Mouse (Mus musculus) limb, embryonic 14.5 days (tissue): ENCODE data around the gene Dis3l. TPM values are rescaled to one million over a fixed set of nuclear protein-coding genes. Genes with fewer than 3 reads are reported as not detected.

ENCODE experiments used
- ATAC-seq: fragments of 200-750 bp; cut with Nextera tagmentation; 2 replicates; pipeline ENCODE4 v1.8.0; 2017; ENCODE audit warnings: low read depth, moderate number of reproducible peaks, moderate TSS enrichment; ENCODE audit not compliant: low FRiP score
- DNase-seq: peaks from one replicate; pipeline ENCODE4 v3.0.0-alpha.2; 2015; ENCODE audit warnings: low spot score
- H3K27ac ChIP-seq: fragments of 300-500 bp; sonication (generic); replicated peaks from 2 replicates; pipeline ENCODE4 v1.5.1; 2014; ENCODE audit warnings: low read depth, mild to moderate bottlenecking, low read length, moderate library complexity, mixed read lengths
- H3K27me3 ChIP-seq: fragments of 300-500 bp; sonication (generic); 2 replicates; pipeline ENCODE4 v1.6.1; 2014; ENCODE audit warnings: low read length, mixed read lengths; ENCODE audit not compliant: control insufficient read depth, insufficient read depth
- H3K36me3 ChIP-seq: fragments of 300-500 bp; sonication (generic); 2 replicates; pipeline ENCODE4 v1.6.1; 2014; ENCODE audit warnings: mild to moderate bottlenecking, low read length, moderate library complexity, mixed read lengths; ENCODE audit not compliant: control insufficient read depth, insufficient read depth
- H3K4me1 ChIP-seq: fragments of 300-500 bp; sonication (generic); 2 replicates; pipeline ENCODE4 v1.6.1; 2014; ENCODE audit warnings: antibody characterized with exemption, low read length, mixed read lengths; ENCODE audit not compliant: control insufficient read depth, insufficient read depth
- H3K4me2 ChIP-seq: fragments of 300-500 bp; sonication (generic); replicated peaks from 2 replicates; pipeline ENCODE4 v1.6.1; 2014; ENCODE audit warnings: low read depth, mild to moderate bottlenecking, low read length, moderate library complexity; ENCODE audit not compliant: severe bottlenecking
- H3K4me3 ChIP-seq: fragments of 300-500 bp; sonication (generic); replicated peaks from 2 replicates; pipeline ENCODE4 v1.5.1; 2014; ENCODE audit warnings: low read length
- H3K9ac ChIP-seq: fragments of 300-500 bp; sonication (generic); 2 replicates; pipeline ENCODE4 v1.6.1; 2014; ENCODE audit warnings: mild to moderate bottlenecking, low read depth, low read length, moderate library complexity; ENCODE audit not compliant: severe bottlenecking
- H3K9me3 ChIP-seq: fragments of 300-500 bp; sonication (generic); 2 replicates; pipeline ENCODE4 v1.6.1; 2016; ENCODE audit warnings: low read length; ENCODE audit not compliant: control insufficient read depth
- POLR2A ChIP-seq: fragments of 200-500 bp; IDR thresholded peaks from 2 replicates; pipeline ENCODE4 v1.8.0; 2012; ENCODE audit warnings: inconsistent platforms, mild to moderate bottlenecking, moderate library complexity, borderline replicate concordance; ENCODE audit not compliant: insufficient read depth, insufficient read length; ENCODE audit errors: extremely low read depth
- WGBS: fragments of 180-500 bp; shearing (Covaris S2); extraction: QIAGEN DNeasy Blood & Tissue Kit; methylation state at CpG from one replicate; pipeline ENCODE4 v1.1.7; 2014; 5-methylcytosine and 5-hydroxymethylcytosine counted together
- polyA plus RNA-seq, 2 experiments: library from polyadenylated mRNA; depleted of rRNA in 1 of 2; stranded (reverse) in 1 of 2; unstranded in 1 of 2; fragments of >200 nt; fragmentation: Nextera tagmentation in 1 of 2; extraction: Ambion mirVana in 1 of 2; gene quantifications; 2 replicates each; pipeline versions ENCODE4 v1.2.1 to v1.2.3; 2012 to 2014

The Dis3l gene
- polyA plus RNA-seq, 2 experiments = 19.1 to 19.9 TPM

GRCm38 (mm10) chr9:64268196-64268595 lies 72.9 kb downstream of the Dis3l start:
- no peaks in the 10 kb centered on the region for H3K36me3 ChIP-seq
- H3K27ac ChIP-seq = no peak overlapping the region
- TF ChIP-seq POLR2A = no peak
- no peak overlapping the region for H3K4me3 ChIP-seq
- ATAC-seq (no peak), DNase-seq (no peak)
- H3K9ac ChIP-seq = no peak overlapping the region
- no peaks in the 10 kb centered on the region for H3K4me1 ChIP-seq
- no peaks in the 10 kb centered on the region for H3K27me3 ChIP-seq
- WGBS = 81% methylated on average over 10 of the region's 10 CpGs
- no peak overlapping the region for H3K4me2 ChIP-seq
- no peaks in the 10 kb centered on the region for H3K9me3 ChIP-seq

- Histone ChIP-seq H3K36me3 (no peaks in the 10 kb centered on the region), H3K27ac (no peak overlapping the region), H3K27me3 (no peaks in the 10 kb centered on the region), H3K9ac (no peak overlapping the region), H3K4me2 (no peak overlapping the region), H3K4me3 (no peak overlapping the region), H3K4me1 (no peaks in the 10 kb centered on the region), H3K9me3 (no peaks in the 10 kb centered on the region)
- DNase-seq (no peak), ATAC-seq (no peak)
- WGBS = 84% methylated on average over 1 of the region's 1 CpGs
- no peak for TF ChIP-seq POLR2A
Observed at GRCm38 (mm10) chr9:64267231-64267630, 73.9 kb downstream of the Dis3l start.

- Histone ChIP-seq H3K9ac (no peak overlapping the region), H3K27ac (no peak overlapping the region), H3K4me1 (no peaks in the 10 kb centered on the region), H3K9me3 (no peaks in the 10 kb centered on the region), H3K36me3 (no peaks in the 10 kb centered on the region), H3K4me3 (no peak overlapping the region), H3K27me3 (no peaks in the 10 kb centered on the region), H3K4me2 (no peak overlapping the region)
- TF ChIP-seq POLR2A = no peak
- ATAC-seq (no peak), DNase-seq (no peak)
- WGBS = 40% methylated on average over 1 of the region's 1 CpGs
Observed at GRCm38 (mm10) chr9:64264813-64265212, 76.3 kb downstream of the Dis3l start.

- no peak overlapping the region for H3K4me2 ChIP-seq
- no peak for TF ChIP-seq POLR2A
- no peaks in the 10 kb centered on the region for H3K4me1 ChIP-seq
- 87% methylated on average over 4 of the region's 4 CpGs for WGBS
- H3K27me3 ChIP-seq = no peaks in the 10 kb centered on the region
- DNase-seq = no peak
- H3K9me3 ChIP-seq = no peaks in the 10 kb centered on the region
- no peaks in the 10 kb centered on the region for H3K36me3 ChIP-seq
- ATAC-seq = no peak
- H3K9ac ChIP-seq = no peak overlapping the region
- H3K27ac ChIP-seq = no peak overlapping the region
- H3K4me3 ChIP-seq = no peak overlapping the region
Observed at GRCm38 (mm10) chr9:64261023-64261422, 80.1 kb downstream of the Dis3l start.

- WGBS = 87% methylated on average over 5 of the region's 5 CpGs
- DNase-seq = no peak
- Histone ChIP-seq H3K9ac (no peak overlapping the region), H3K4me2 (no peak overlapping the region), H3K27ac (no peak overlapping the region), H3K27me3 (no peaks in the 10 kb centered on the region), H3K4me3 (no peak overlapping the region), H3K4me1 (no peaks in the 10 kb centered on the region), H3K9me3 (no peaks in the 10 kb centered on the region), H3K36me3 (no peaks in the 10 kb centered on the region)
- no peak for TF ChIP-seq POLR2A
- no peak for ATAC-seq
Observed at GRCm38 (mm10) chr9:64259906-64260305, 81.2 kb downstream of the Dis3l start.

Other genes with a start within 250 kb of the Dis3l start
- gene Lctl, start 224.1 kb downstream of the Dis3l start, polyA plus RNA-seq (2012; rRNA removed) = 0.06 and 0.51 TPM in 2 replicates
- gene Lctl, start 224.1 kb downstream of the Dis3l start, polyA plus RNA-seq (2014; fragmentation: Nextera tagmentation; extraction: Ambion mirVana) = not detected in 2 replicates
- 29.7 and 53.4 TPM in 2 replicates for gene Zwilch, start 168.2 kb downstream of the Dis3l start, polyA plus RNA-seq (2012; rRNA removed)
- gene Zwilch, start 168.2 kb downstream of the Dis3l start, polyA plus RNA-seq (2014; fragmentation: Nextera tagmentation; extraction: Ambion mirVana) = 16.4 and 17.3 TPM in 2 replicates
- 1,022 and 1,322 TPM in 2 replicates for gene Rpl4, start 167.9 kb downstream of the Dis3l start, polyA plus RNA-seq (2012; rRNA removed)
- gene Rpl4, start 167.9 kb downstream of the Dis3l start, polyA plus RNA-seq (2014; fragmentation: Nextera tagmentation; extraction: Ambion mirVana) = 1,375 and 1,385 TPM in 2 replicates
- gene Snapc5, start 162.0 kb downstream of the Dis3l start, polyA plus RNA-seq (2012; rRNA removed) = 10.5 and 16.8 TPM in 2 replicates
- 19.1 and 22.6 TPM in 2 replicates for gene Snapc5, start 162.0 kb downstream of the Dis3l start, polyA plus RNA-seq (2014; fragmentation: Nextera tagmentation; extraction: Ambion mirVana)
- gene Uchl4, start 106.1 kb downstream of the Dis3l start, polyA plus RNA-seq (2012; rRNA removed) = 0.05 TPM in 1 of 2 replicates, not detected in the other
- 1.5 and 3.4 TPM in 2 replicates for gene Uchl4, start 106.1 kb downstream of the Dis3l start, polyA plus RNA-seq (2014; fragmentation: Nextera tagmentation; extraction: Ambion mirVana)
- gene Map2k1, start 87.7 kb downstream of the Dis3l start, polyA plus RNA-seq (2012; rRNA removed) = 51.3 and 58.6 TPM in 2 replicates
- 81.3 and 82.2 TPM in 2 replicates for gene Map2k1, start 87.7 kb downstream of the Dis3l start, polyA plus RNA-seq (2014; fragmentation: Nextera tagmentation; extraction: Ambion mirVana)
- gene Tipin, start 59.7 kb downstream of the Dis3l start, polyA plus RNA-seq (2012; rRNA removed) = 92.7 and 124 TPM in 2 replicates
- gene Tipin, start 59.7 kb downstream of the Dis3l start, polyA plus RNA-seq (2014; fragmentation: Nextera tagmentation; extraction: Ambion mirVana) = 199 TPM in 2 replicates
- 0.80 and 0.91 TPM in 2 replicates for gene Megf11, start 44.3 kb upstream of the Dis3l start, polyA plus RNA-seq (2012; rRNA removed)
- gene Megf11, start 44.3 kb upstream of the Dis3l start, polyA plus RNA-seq (2014; fragmentation: Nextera tagmentation; extraction: Ambion mirVana) = 1.0 and 1.1 TPM in 2 replicates